Mouse (Mus musculus): ENCODE measurements around the gene Sart1.
A peak's percentile ranks its signal among the peaks of the same experiment; 100 is the strongest.

Gene Sart1

GRCm38 (mm10) chr19:5388588-5389242, at the start of gene Sart1:
Sart1 (minus strand) TSS chr19:5388703.
- peak; percentile 96 to 97 for DNase-seq

DNA sequence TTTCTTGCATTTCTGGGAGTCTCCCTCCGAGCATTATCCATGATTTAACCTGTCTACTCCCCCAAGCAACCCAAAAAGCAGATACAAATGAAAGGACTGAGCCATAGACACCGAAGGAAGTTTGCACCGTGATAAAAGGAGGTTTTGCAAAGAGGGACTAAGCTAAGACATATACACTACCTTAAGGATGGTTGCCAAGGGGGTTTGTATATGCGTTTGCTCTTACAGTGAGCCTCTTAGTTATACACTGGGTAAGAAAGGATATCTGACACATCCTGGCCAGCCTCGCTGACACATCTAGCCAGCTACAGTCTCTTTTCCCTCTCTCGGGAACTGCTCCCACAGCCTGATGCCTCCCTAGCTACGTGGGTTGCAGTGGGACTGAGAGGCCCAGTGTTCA, 45.4 kb upstream of the Sart1 start:
- no peak for DNase-seq

GRCm38 (mm10) chr19:5432992-5433852, 44.7 kb upstream of the Sart1 start:
- peak; percentile 61 to 67 for DNase-seq

DNA sequence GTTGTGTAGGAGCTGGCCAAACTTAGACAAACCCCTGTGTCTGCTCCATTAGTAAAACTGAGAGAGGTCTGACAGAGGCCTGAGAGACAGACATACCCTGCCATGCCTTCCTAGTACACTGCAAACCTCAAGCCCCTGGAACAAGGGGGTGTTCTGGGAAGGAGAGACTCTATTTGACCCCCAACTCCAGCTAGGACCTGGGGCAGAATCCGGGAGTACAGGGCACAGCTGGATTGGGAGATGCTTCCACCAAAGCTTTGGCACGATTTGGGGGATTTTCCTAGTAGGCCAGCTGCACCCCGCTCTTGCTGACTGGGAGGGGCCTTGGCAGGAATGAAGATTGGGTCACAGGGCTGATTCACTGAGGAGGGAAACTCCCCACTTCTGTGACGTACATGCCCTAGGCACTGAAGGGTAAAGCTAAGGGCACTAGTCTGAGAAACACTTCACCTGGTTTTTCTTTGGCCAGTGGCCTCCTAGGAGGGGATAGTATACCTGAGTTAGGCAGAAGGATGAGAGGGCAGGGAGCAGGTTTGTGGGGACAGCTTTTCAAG, 43.5 kb upstream of the Sart1 start:
- no peak for DNase-seq

DNA sequence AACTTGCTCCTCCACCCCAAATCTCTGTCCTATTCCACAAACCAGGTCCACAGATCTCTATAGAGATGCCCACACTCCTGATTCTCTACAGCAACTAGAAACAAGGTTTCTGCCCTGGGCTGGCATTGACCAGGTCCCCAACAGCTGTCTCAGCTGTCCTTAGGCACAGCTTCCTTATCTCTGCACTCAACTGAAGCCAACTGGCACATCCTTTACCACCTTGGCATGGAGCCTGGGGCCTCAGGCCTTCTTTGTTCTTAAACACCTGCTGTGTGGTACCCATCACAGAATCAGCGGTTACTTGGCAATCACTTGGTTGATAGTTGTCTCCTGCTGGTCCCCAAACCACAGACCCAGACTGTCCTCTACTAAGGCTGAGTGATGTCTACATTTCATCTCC, 41.9 kb upstream of the Sart1 start:
- peak; percentile 60 to 66 for DNase-seq

DNA sequence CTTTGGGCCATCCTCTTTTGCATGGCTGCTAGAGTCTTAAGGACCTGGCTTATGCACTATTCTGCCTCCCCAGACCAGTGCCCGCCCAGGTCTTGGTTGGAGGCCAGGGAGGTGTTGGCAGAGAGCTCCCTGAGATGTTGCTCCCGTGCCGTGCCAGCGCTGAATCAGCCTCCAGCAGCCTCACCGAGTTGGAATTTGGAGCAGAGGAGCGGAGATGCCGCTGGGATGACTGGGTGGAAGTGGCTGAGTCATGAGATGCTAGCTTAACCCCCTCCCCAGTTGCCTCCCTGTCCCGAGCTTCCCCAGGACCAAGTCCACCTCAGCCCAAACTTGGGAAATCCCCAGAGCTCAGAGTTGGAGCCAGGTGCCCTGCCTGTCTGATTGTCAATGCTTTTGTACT, 41.3 kb upstream of the Sart1 start:
- peak; percentile 80 to 85 for DNase-seq

DNA sequence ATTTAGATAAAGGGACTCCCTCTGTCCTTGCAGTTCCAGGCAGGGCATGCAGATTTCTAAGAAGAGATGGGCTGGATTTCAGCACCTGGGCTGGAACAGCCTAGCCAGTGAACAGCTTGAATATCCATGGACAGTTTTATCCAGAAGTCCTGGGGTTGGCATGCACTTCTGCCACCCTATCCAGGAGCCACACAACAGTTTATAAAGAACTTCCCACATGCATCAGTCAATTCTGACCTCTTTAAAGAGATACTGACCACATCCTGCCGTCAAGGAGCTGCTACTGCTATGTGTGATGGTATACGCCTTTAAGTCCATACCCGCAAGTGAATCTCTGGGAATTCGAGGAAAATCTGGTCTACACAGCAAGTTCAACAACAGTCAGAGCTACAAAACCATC, 40.7 kb upstream of the Sart1 start:
- DNase-seq: no peak

GRCm38 (mm10) chr19:5428083-5428482, 39.6 kb upstream of the Sart1 start:
- peak; percentile 48 to 60 for DNase-seq

DNA sequence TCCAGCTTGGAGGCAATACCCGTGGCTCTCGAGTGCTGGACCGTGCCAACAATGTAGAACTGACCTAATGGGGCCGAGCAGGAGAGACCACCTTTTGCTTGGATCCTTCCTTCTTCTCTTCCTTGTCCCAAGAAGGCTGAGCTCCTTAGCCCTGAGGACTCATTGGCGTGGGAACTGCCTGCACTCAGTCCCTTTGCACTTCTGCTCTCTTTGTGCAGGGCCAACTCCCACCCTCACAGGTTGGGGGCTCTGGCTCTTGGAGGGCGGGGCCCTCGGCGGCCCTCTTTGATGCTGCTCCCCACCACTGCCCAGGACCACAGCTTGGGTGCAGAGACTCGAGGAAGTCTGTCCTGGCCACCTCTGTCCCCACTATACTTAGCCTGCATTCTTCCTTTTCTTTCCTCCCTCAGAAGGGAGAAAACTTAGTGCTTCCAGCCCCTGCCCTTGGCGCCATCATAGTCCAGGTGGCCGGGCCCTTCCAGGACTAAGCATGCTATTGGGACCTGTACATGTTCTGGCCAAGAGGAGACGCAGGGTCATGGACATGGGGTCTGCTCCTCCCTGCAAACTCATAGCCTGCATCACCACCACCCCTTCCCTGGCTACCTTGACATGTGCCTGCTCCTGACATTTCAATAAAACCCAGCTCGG, 38.3 kb upstream of the Sart1 start:
- no peak for DNase-seq

DNA sequence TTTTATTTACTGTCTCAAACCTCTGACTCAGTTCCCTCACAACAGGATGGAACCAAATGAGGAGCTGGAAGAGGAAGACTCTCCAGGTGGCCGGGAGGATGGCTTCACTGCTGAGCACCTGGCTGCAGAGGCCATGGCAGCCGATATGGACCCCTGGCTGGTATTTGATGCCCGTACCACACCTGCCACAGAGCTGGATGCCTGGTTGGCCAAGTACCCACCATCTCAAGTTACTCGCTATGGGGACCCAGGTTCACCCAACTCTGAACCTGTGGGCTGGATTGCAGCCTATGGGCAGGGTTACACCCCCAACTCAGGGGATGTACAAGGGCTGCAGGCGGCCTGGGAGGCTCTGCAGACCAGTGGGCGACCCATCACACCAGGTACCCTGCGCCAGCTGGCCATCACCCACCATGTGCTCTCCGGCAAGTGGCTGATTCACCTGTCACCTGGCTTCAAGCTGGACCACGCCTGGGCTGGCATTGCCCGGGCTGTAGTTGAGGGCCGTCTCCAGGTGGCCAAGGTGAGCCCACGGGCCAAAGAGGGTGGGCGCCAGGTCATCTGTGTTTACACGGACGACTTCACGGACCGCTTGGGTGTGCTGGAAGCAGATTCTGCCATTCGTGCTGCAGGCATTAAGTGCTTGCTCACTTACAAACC, 37.5 kb upstream of the Sart1 start:
- peak; percentile 46 to 47 for DNase-seq

- peak; percentile 99 for DNase-seq
Observed at GRCm38 (mm10) chr19:5424782-5425741, 36.6 kb upstream of the Sart1 start, which contains the start of the genes Drap1 and AI837181. Drap1 (minus strand) TSS chr19:5424979. AI837181 (plus strand) TSS chr19:5425144.

DNA sequence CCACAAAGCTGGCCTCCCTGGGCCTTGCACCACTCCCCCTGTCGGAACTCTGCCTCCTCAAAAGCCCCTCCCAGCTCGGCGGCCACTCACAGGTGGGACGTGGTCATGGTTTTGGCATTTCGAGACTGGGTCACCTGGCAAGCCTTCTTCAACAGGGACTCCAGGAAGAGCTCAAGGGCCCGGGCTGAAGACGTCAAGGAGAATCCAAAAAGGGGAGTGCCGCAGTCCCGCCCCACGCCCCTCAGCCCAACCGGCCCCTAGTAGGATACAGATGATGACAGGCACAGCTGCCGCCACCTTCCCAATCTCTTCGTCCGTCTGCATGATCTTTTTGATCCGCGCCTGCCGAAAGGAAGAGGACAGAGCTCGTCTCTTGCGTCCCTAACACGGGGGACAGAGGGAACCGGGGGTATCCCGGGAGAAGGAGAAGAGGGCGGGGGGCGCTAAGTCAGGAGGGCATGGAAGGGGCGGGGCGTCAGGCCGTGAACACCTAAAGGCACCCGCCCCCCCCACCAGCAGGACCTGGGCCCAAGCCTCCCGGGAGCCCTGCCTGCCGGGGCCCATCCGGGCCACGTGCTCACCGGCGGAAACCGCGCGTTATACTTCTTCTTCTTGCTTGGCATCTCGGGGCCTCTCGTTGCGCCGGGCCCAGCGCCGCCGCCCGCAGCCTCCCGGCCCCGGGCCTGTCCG, 35.7 kb upstream of the Sart1 start:
- peak; percentile 86 for DNase-seq

DNA sequence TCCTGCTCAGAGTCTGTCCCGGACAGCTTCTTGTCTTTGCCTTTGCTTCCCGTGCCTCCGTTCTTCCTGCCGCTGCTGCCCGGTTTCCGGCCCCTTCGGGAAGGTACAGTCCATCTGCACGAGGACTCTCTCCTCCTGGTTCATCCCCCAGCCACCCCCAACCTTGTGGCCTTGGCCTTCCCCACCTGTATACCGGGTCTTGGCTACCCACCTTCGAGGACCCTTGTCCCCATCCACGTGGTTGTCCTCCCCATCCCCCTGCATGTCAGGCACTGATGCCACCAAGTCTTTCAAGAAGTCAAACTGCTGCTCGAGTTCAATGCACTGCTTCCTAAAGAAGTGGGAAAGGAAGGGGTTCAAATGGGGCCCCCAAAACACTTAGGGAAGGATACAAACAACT, 35.1 kb upstream of the Sart1 start:
- DNase-seq: peak in 1 of 2 experiments; percentile 29

DNA sequence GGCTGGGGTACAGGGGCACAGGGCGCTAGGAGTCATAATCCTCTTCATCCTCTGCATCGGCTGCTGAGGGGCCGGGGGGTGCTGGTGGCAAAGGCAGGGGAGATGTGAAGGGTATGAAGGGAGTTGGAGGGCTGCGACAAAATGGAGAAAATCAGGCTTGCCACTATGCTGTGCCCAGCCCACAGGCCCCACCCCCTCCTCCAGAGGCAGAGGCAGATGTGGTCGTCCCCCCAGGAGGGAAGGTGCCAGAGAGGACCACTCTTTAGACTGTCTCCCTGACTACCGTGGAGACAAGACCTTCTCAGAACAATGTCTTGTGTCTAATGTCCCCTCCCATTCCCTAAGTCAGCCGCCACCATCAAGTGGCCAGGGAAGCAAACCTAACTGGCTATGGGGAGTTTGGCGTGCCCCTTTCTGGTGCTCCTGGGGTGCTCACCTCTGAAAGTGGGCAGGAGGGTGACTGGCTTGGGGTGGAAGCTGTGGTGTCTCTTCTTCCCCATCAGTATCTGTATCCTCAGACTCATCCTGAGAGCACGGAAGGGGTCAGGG, 34.5 kb upstream of the Sart1 start:
- peak in 1 of 2 experiments; percentile 26 for DNase-seq

- peak; percentile 58 to 63 for DNase-seq
Observed at GRCm38 (mm10) chr19:5422267-5422666, 33.8 kb upstream of the Sart1 start.

- DNase-seq: peak in 1 of 2 experiments; percentile 44
Observed at GRCm38 (mm10) chr19:5421784-5422183, 33.3 kb upstream of the Sart1 start.

- DNase-seq: no peak
Observed at GRCm38 (mm10) chr19:5420579-5420978, 32.1 kb upstream of the Sart1 start.

DNA sequence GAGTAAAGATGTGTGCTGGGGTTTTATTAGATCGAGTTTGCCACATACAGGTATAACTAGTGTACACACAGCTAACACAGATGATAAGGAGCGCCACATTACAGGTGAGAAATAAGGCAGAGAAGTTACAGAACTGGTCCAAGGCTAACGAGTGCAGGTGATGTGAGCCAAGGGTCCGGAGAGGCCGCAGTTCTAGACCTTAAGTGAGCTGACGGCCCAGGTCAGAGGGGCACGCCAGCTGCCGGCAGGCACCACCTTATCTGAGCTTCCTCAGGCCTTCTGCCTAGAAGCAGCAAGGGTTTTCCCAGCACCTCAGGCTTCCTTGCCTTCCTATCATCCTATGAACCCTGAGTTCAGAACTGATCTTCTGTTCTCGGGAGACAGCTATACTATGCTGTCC, 31.1 kb upstream of the Sart1 start:
- no peak for DNase-seq

DNA sequence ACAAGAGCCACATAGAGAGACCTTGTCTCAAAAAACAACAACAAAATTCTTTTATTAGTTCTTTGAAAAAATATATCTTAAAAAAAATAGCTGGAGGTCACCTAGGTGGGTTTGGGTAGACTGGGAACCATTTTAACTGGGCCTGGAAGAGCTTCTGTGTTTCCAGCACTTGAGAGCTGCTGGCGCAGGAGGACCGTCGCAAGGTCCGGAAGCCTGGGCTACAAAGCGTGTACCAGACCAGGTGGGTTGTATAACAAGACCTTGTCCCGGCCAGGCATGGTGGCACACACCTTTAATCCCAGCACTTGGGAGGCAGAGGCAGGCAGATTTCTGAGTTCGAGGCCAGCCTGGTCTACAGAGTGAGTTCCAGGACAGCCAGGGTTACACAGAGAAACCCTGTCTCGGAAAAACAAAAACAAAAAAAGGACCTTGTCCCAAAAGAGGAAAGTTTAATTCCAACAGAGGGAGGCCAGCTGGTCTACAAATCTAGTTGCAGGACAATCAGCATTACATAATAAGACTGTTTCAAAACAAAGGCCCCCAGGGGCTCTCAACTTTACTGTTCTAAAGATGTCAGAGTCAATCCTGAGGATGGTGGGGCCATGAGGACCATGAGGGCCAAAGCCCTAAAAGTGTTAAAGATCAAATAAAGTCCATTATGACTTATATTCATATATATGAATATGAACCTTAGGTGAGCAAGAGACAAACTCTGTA, 30.4 kb upstream of the Sart1 start:
- no peak for DNase-seq

DNA sequence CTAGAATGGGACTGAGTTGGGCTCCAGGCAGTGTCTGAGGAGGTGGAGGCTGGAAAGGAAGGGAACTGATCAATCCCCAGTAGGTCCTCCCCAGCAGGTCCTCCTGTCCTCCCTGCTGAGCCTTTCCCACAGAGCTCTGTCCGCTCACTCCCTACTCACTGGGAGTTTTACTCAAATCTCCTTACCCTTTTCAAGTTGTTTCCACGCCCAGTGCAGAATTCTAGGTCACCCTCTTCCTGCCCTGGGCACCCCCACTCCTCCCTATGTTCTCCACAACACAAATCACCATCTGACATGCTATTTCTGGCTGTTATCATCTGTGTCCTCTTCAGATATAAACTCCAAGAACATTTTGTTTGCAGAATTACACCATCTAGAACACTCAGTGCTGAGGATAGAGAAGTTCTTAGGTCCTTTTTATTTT, 26.0 kb upstream of the Sart1 start:
- DNase-seq: peak in 1 of 2 experiments; percentile 0
